Mouse (Mus musculus) kidney, embryonic 15.5 days (tissue): ENCODE measurements at regions not wholly inside any gene's neighbourhood (a gene's known extent, or its start where the extent isn't known, plus 50 kb on each side); places are given as distances from the start of the nearest gene placed in this dataset.

ENCODE experiments used
- ATAC-seq: fragments of 200-750 bp; cut with Nextera tagmentation; replicated peaks from 2 replicates; pipeline ENCODE4 v1.8.0; 2017; ENCODE audit warnings: moderate TSS enrichment; ENCODE audit not compliant: low FRiP score
- H3K27ac ChIP-seq: fragments of 300-500 bp; sonication (generic); 2 replicates; pipeline ENCODE4 v1.5.1; 2015; ENCODE audit warnings: mild to moderate bottlenecking, inconsistent platforms
- H3K27me3 ChIP-seq: fragments of 300-500 bp; sonication (generic); 2 replicates; pipeline ENCODE4 v1.6.1; 2015; ENCODE audit warnings: inconsistent platforms
- H3K36me3 ChIP-seq: fragments of 300-500 bp; sonication (generic); 2 replicates; pipeline ENCODE4 v1.6.1; 2015; ENCODE audit warnings: inconsistent platforms
- H3K4me1 ChIP-seq: fragments of 300-500 bp; sonication (generic); 2 replicates; pipeline ENCODE4 v1.6.1; 2015; ENCODE audit warnings: inconsistent platforms
- H3K4me2 ChIP-seq: fragments of 300-500 bp; sonication (generic); 2 replicates; pipeline ENCODE4 v1.6.1; 2015; ENCODE audit warnings: moderate library complexity, mild to moderate bottlenecking, inconsistent platforms
- H3K4me3 ChIP-seq: fragments of 300-500 bp; sonication (generic); replicated peaks from 2 replicates; pipeline ENCODE4 v1.5.1; 2015; ENCODE audit warnings: mild to moderate bottlenecking, inconsistent platforms
- H3K9ac ChIP-seq: fragments of 300-500 bp; sonication (generic); 2 replicates; pipeline ENCODE4 v1.6.1; 2015; ENCODE audit warnings: mild to moderate bottlenecking, inconsistent platforms
- H3K9me3 ChIP-seq: fragments of 300-500 bp; sonication (generic); replicated peaks from 2 replicates; pipeline ENCODE4 v1.6.1; 2016; ENCODE audit warnings: inconsistent platforms
- WGBS: fragments of 180-500 bp; shearing (Covaris S2); methylation state at CpG from one replicate; pipeline ENCODE4 v1.1.7; 2015; ENCODE audit warnings: mixed read lengths; 5-methylcytosine and 5-hydroxymethylcytosine counted together

DNA sequence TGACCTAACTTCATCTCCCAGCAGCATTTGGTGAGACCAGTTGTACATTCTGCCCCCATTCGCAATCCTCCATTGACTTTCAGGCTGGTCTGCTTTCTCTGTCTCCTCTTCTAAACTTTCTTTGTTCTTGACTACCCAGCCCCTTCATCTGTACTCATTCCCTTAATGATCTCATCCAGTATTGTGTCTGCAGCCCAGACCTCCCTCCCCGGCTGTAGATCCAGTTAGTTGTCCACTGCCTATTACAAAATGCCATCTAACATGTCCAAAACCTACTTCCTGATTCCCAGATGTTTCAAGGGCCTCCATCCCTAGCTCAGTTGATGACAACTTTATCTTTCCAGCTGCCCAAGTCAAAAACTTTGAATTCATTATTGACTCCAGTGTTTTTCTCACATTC is 357.8 kb upstream of the Gm6657 start:
- H3K36me3 ChIP-seq, result no peaks in the 10 kb centered on the region
- WGBS, result 68% methylated on average over 2 of the region's 2 CpGs
- no peak overlapping the region for H3K27ac ChIP-seq
- H3K9me3 ChIP-seq, result no peaks in the 10 kb centered on the region
- ATAC-seq, result no peak
- H3K4me3 ChIP-seq, result no peak overlapping the region
- H3K27me3 ChIP-seq, result no peaks in the 10 kb centered on the region
- no peak overlapping the region for H3K4me2 ChIP-seq
- H3K4me1 ChIP-seq, result no peaks in the 10 kb centered on the region
- no peak overlapping the region for H3K9ac ChIP-seq

DNA sequence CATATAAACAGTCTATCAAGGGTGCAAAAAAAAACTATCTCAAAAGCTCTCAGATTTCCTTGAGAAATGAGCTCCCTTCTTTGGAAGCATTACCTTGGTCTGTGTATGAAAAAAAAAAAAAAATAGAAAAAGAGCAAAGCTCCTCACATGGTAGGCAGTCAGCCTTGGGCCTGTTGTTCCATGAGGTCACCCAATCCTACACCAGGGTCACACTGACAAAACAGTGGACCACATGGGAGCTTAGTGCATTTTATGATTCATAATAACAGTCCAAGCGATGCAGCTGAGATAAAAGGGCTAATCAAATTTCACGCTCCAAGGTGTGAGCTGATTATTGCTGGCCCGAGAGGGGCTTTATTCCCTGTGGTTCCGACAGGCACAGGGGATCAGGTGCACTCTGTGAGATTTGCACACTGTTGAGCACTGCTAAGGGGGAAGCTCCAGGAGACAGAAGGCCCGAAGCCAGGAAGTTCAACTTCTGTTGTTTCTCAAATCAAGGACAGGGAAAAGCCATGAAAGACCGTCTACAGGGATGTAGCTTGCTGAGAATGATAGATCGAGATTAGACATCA is 352.1 kb upstream of the Gm6657 start:
- no peak overlapping the region for H3K4me3 ChIP-seq

DNA sequence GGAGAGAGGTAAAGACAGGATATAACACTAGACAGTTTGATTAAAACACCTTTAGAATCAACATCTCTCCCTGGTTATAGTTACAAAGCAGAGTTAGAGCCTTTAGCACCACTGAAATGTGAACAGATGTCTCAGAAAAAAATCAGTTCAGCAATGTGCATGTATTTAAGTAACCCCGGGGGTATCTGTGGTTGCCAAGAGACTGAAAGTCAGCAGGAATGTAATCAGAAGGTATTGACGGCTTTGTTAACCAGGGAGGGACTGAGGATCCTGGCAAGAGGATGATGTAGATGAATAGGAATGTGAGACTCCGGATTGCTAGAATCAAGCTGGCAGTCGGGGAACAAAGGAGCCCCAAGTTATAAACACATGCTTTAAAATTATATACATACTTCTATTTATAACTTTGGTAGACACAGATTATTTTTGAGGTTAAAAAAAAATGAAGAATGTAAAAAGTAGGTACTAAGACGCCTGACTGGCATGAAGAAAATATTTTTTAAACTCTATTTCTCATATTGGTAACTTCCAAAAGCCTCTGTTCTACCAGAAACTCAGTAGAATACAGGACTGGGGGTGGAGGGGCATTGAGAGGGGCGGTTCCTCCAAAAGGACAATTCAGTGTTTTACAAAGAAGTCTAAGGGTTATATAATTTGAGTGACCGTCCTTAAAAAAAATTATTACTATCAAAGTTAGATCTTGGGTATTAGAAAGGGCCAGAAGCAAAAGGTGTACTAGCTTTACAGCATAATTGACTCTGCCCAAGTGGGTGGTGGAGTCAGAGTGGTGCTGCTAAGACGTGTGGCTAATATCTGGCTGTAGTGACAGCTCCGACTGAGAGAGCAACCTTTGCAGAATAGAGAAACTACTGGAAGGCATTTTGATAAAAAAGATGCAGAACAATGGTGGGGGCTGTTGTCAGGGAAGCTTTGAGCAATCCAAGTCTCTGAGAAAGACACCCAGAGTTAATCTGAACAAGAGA is 341.2 kb upstream of the Gm6657 start:
- no peak for ATAC-seq
- 62% methylated on average over 9 of the region's 9 CpGs for WGBS
- H3K4me1 ChIP-seq, result no peaks in the 10 kb centered on the region
- peaks cover 47% of the 10 kb centered on the region for H3K27me3 ChIP-seq
- no peak overlapping the region for H3K4me3 ChIP-seq
- H3K4me2 ChIP-seq, result no peak overlapping the region
- H3K27ac ChIP-seq, result no peak overlapping the region
- no peaks in the 10 kb centered on the region for H3K9me3 ChIP-seq
- H3K36me3 ChIP-seq, result no peaks in the 10 kb centered on the region
- H3K9ac ChIP-seq, result no peak overlapping the region

More for the DNA sequence above, 352.1 kb upstream of the Gm6657 start:
- WGBS, result 67% methylated on average over 7 of the region's 7 CpGs
- H3K27me3 ChIP-seq, result no peaks in the 10 kb centered on the region
- no peaks in the 10 kb centered on the region for H3K9me3 ChIP-seq
- H3K4me1 ChIP-seq, result no peaks in the 10 kb centered on the region
- no peak overlapping the region for H3K9ac ChIP-seq
- no peak overlapping the region for H3K4me2 ChIP-seq
- no peak for ATAC-seq
- H3K27ac ChIP-seq, result no peak overlapping the region
- H3K36me3 ChIP-seq, result no peaks in the 10 kb centered on the region

DNA sequence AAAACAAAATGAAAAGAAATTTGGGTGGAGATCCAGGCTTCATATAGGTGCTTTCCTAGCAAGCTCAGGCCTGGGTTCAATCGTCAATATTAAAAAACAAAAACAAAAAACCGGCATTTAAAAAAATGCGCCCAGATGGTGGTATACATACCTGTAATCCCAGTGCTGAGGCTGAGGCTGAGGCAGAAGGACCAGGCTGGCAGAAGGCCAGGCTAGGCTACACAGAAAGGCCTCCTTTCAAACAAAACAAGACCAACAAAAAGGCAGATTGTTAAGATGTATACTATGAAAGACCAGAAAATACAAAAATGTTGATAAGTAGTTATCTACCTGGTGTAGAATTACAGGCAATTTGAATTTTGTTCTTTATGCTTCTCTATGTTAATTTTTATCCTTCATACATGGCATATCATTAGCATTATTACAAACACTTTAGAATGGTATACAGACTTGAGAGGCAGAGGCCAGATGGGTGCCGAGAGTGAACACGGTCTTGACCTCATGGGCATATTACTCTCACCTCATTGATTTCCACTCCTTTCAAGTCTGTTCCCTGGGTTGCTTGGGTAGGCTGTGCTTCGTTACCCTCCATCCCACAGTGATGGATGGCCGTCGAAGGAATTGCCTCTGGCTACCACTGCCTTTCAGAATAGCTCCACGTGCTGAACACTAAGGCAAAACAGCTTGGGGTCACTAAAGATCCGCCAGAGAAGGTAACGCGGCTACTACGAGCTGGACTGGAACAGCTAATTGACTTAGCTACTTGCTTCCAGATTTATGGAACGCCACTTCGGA is 339.6 kb upstream of the Gm6657 start:
- 32% methylated on average over 15 of the region's 15 CpGs for WGBS
- H3K4me1 ChIP-seq, result no peaks in the 10 kb centered on the region
- H3K4me2 ChIP-seq, result no peak overlapping the region
- H3K4me3 ChIP-seq, result no peak overlapping the region
- no peak overlapping the region for H3K27ac ChIP-seq
- no peak overlapping the region for H3K9ac ChIP-seq
- peaks cover 50% of the 10 kb centered on the region for H3K27me3 ChIP-seq
- peak; percentile 89 for ATAC-seq
- H3K9me3 ChIP-seq, result no peaks in the 10 kb centered on the region
- H3K36me3 ChIP-seq, result no peaks in the 10 kb centered on the region

DNA sequence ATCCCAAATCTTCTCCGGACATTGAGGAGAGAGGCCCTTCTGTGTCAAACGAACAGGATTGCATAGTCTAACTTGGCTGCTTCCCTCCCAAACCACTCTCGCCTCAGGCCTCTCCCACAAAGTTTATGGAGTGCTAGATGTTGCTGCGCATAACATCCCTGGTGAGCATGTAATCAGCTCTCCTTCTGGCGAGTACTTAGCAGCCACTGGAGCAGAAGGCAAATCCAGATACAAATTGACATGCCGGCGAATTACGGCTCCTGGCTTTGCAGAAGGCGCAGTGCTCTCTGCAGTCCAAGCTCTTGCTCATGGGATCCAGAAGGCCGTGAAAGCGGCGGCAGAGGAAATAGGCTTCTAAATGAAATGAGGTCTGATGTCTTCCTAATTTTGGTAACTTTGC is 338.2 kb upstream of the Gm6657 start:
- no peak overlapping the region for H3K27ac ChIP-seq
- ATAC-seq, result no peak
- H3K9ac ChIP-seq, result no peak overlapping the region
- no peak overlapping the region for H3K4me2 ChIP-seq
- no peak overlapping the region for H3K4me3 ChIP-seq
- 70% methylated on average over 12 of the region's 12 CpGs for WGBS
- peaks cover 43% of the 10 kb centered on the region for H3K27me3 ChIP-seq
- no peaks in the 10 kb centered on the region for H3K9me3 ChIP-seq
- H3K4me1 ChIP-seq, result 0 out of 2 replicates have a peak, but pooled peaks cover 3% of the 10 kb centered on the region
- no peaks in the 10 kb centered on the region for H3K36me3 ChIP-seq

DNA sequence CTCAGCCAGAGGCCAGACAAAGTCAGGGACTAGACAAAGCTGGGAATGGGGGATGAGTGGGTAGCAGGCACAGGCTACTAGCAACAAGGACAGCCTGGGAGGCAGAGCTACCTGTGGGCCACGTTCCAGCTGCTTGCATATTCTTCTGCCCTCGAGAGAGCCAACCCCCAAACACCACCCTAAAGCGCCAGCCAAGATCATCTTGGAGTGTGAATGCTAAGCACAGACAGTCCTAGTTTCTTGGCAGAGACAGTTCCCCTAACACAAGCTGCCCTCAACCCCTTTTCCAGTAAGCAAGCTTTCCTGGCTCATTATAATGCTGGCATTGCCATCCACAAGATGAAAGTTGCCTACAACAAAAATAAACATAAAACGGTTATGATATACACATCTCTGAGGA is 336.8 kb upstream of the Gm6657 start:
- Histone ChIP-seq H3K4me1 (0 out of 2 replicates have a peak, but pooled peaks cover 6% of the 10 kb centered on the region), H3K9me3 (no peaks in the 10 kb centered on the region), H3K4me3 (no peak overlapping the region), H3K4me2 (no peak overlapping the region), H3K9ac (no peak overlapping the region), H3K27me3 (peaks cover 32% of the 10 kb centered on the region), H3K36me3 (no peaks in the 10 kb centered on the region), H3K27ac (no peak overlapping the region)
- WGBS, result 71% methylated on average over 4 of the region's 4 CpGs
- no peak for ATAC-seq

DNA sequence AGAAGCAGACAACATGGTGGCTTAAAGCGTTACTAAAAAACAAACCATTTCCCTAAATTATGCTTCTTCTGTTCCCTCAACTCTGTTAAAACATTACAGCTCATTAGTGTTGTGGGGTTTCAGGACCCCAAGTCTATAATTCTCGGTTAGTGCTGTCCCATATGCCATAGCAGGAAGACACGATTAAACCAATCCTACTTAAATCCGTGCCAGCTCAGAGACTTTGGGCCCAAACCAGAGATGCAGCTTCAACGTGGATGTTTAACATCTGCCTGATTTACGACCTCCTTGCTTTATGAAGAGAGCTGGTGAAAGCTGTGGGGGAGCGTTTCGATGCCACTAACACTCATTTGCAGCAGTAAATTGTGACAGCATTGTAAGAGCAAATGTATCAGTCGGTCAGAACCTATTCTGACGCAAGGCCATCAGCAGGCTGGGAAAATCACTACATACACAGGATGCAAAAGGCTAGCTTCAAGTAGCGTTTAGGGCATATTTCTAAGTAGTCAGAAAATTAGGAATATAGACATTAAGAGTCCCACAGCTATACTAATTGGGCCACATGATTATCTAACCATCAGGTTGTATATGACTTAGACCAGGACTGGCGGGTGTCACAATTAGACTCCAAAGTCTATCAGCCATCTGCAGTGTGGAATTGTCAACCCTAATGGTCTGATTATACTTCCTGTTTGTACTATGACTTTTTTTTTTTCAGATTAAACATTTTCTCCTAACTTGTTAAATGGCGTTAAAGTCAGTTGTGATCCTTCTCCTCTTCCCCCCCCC is 333.1 kb upstream of the Gm6657 start:
- Histone ChIP-seq H3K27ac (no peak overlapping the region), H3K4me3 (no peak overlapping the region), H3K9me3 (no peaks in the 10 kb centered on the region), H3K9ac (no peak overlapping the region), H3K27me3 (peaks cover 15% of the 10 kb centered on the region), H3K4me2 (no peak overlapping the region), H3K36me3 (no peaks in the 10 kb centered on the region), H3K4me1 (0 out of 2 replicates have a peak, but pooled peaks cover 6% of the 10 kb centered on the region)
- WGBS, result 43% methylated on average over 13 of the region's 13 CpGs
- no peak for ATAC-seq

DNA sequence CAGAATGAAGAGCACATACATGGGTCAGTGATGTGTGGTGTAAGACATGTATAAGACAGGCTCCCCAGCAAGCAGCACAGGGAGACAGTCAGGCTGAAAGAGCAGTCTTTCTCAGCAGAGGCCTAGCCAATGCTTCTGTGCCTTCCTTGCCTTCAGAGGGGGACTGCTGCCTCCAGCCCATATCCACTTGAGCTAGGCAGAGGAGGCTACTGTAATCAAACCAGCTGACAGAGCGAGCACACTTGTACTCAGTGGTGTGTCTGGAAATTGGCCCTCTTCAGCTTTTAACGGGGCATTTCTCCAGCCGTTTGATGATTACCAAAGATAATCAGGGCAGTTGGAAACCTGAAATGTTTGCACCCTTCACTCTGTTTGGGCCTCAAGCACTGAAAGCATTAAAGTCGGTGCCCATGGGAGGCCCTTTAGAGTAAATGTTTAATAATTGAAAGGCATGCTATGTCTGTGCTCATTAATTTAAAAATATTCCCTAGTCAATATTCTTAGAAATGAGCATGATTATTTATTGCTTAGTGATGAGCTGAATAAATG is 326.0 kb upstream of the Gm6657 start:
- Histone ChIP-seq H3K9me3 (no peaks in the 10 kb centered on the region), H3K27ac (no peak overlapping the region), H3K4me1 (no peaks in the 10 kb centered on the region), H3K36me3 (no peaks in the 10 kb centered on the region), H3K4me3 (no peak overlapping the region), H3K27me3 (no peaks in the 10 kb centered on the region), H3K4me2 (no peak overlapping the region), H3K9ac (no peak overlapping the region)
- no peak for ATAC-seq
- 79% methylated on average over 4 of the region's 4 CpGs for WGBS

DNA sequence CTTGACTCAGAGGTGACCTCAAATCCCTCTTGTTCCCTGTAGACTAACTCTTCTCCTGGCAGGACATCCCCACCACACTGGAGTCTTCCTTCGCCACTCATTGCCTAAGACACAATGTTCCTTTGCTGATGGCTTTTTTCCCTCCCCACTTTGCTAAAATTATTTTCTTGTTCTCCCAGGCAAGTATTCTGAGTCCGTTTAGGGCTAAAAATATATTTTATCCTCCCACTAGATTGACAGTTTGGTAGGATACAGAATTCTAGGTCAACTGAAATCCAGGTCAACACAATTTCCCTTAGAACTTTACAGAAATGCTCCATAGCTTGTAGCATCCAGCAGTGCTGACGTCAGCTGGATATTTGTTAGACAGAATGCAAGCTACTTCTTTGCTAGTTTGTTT is 324.7 kb upstream of the Gm6657 start:
- ATAC-seq, result no peak
- H3K9ac ChIP-seq, result no peak overlapping the region
- H3K27ac ChIP-seq, result no peak overlapping the region
- no peaks in the 10 kb centered on the region for H3K4me1 ChIP-seq
- 79% methylated on average over 3 of the region's 3 CpGs for WGBS
- H3K36me3 ChIP-seq, result no peaks in the 10 kb centered on the region
- H3K27me3 ChIP-seq, result no peaks in the 10 kb centered on the region
- no peak overlapping the region for H3K4me3 ChIP-seq
- no peaks in the 10 kb centered on the region for H3K9me3 ChIP-seq
- H3K4me2 ChIP-seq, result no peak overlapping the region

DNA sequence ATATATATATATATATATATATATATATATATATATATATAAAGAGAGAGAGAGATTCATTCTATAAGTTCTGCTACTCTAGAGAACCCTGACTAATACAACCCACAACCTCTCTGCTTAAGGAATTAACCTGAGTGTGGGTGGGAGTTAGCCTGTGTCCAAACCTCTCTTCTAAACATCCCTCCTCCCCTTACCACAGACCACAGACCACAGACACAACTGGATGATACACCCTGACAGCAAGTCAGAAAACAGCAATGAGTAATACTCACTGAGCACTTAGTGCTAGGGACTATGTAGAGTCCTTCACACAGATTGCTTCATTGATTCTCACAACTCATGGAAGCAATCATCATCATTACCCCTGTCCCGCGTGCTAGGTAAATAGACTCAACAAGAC is 306.7 kb upstream of the Gm6657 start:
- no peaks in the 10 kb centered on the region for H3K27me3 ChIP-seq
- H3K36me3 ChIP-seq, result no peaks in the 10 kb centered on the region
- H3K9me3 ChIP-seq, result no peaks in the 10 kb centered on the region
- H3K4me3 ChIP-seq, result no peak overlapping the region
- no peak overlapping the region for H3K4me2 ChIP-seq
- no peak for ATAC-seq
- no peak overlapping the region for H3K9ac ChIP-seq
- 91% methylated on average over 2 of the region's 2 CpGs for WGBS
- H3K27ac ChIP-seq, result no peak overlapping the region
- H3K4me1 ChIP-seq, result no peaks in the 10 kb centered on the region

DNA sequence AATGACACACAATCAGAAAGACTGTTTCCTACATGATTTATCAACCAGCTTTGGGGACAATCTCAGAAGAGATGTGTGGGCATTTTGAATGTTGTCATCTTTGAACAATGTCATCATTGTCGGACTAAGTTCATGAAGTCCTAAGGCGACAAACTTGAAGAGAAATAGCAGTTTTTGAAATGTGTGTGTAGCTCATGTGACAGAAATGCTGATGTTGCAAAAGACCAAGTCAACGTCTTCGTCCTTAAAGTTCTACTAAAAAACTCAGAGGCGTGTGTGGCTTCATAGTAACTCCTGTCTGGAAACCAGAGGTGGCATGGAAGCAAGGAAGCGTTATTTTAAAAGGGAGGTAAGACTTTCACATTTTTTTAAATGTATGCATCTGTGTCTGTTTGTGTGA is 302.6 kb upstream of the Gm6657 start:
- Histone ChIP-seq H3K4me3 (no peak overlapping the region), H3K27me3 (no peaks in the 10 kb centered on the region), H3K36me3 (no peaks in the 10 kb centered on the region), H3K4me1 (no peaks in the 10 kb centered on the region), H3K27ac (no peak overlapping the region), H3K4me2 (no peak overlapping the region), H3K9me3 (no peaks in the 10 kb centered on the region), H3K9ac (no peak overlapping the region)
- ATAC-seq, result no peak
- 91% methylated on average over 6 of the region's 6 CpGs for WGBS
